Mouse (Mus musculus) splenic B cell, adult 2 months (primary cell): ENCODE measurements around the gene Trp63.

Experiments
- DNase-seq: peaks from one replicate; pipeline ENCODE4 v3.0.0-alpha.2; 2011; ENCODE audit warnings: low read depth, low spot score
- H3K27me3 ChIP-seq: 2 replicates; pipeline ENCODE4 v1.6.1; 2012; ENCODE audit warnings: mild to moderate bottlenecking, low read length, moderate library complexity, mixed read lengths; ENCODE audit not compliant: control insufficient read depth, poor library complexity, insufficient read depth, severe bottlenecking
- H3K36me3 ChIP-seq: 2 replicates; pipeline ENCODE4 v1.6.1; 2012; ENCODE audit warnings: mild to moderate bottlenecking, low read length, moderate library complexity, mixed read lengths; ENCODE audit not compliant: control insufficient read depth, poor library complexity, insufficient read depth, severe bottlenecking

Trp63 gene

GRCm38 (mm10) chr16:25877416-25877965 is 193.9 kb downstream of the Trp63 start:
- no peak for DNase-seq
- Histone ChIP-seq H3K27me3 (no peaks in the 10 kb centered on the region), H3K36me3 (no peaks in the 10 kb centered on the region)

- Histone ChIP-seq H3K36me3 (no peaks in the 10 kb centered on the region), H3K27me3 (no peaks in the 10 kb centered on the region)
- DNase-seq, result no peak
These were observed 194.6 kb downstream of the Trp63 start for GRCm38 (mm10) chr16:25878116-25878515.

- no peak for DNase-seq
- H3K27me3 ChIP-seq, result no peaks in the 10 kb centered on the region
- no peaks in the 10 kb centered on the region for H3K36me3 ChIP-seq
These were observed 215.5 kb downstream of the Trp63 start for GRCm38 (mm10) chr16:25899071-25899470.

DNA sequence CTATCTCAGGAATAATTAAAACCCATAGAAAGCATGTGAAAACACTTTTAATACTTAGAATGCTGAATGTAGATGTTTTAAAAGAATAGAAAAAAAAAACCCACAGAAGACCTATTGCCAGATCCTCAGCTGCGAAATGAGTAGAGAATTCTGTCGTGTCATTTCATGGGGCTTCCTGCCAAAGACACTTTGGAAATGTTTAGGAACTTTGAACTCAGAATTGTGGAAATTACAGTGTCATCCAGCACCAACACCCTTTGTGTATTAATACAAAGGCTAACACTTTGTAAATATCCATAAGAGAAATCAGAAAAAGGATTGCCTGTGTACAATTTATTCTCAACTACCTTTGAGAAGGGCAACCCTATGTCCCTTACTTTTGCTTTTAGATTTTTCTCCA is 216.1 kb downstream of the Trp63 start:
- no peaks in the 10 kb centered on the region for H3K27me3 ChIP-seq
- no peak for DNase-seq
- no peaks in the 10 kb centered on the region for H3K36me3 ChIP-seq

DNA sequence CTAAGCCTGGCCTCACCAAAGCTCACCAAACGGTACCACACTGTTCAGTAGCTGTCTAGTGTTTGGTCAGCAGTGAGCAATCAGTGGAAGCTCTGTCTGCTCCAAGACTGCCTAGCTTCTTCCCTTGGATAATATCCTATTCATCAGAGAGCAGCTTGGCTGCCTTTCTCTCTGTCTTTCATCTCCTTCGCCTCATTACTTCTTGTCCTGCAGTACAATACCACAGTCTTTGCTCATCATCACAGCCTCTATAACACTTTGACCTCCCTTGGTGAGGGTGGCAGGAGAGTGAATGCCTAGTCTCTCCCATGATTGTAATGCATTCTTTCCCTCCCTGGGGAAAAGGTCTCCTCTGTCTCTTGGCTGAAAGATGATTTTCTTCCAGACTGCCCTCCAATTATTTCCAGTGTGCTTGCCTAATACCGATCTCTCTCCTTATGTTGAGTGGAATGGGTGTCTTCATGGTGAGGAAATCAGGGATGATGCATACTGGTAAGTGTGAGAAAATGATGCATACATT is 216.9 kb downstream of the Trp63 start:
- no peaks in the 10 kb centered on the region for H3K36me3 ChIP-seq
- H3K27me3 ChIP-seq, result no peaks in the 10 kb centered on the region
- no peak for DNase-seq

DNA sequence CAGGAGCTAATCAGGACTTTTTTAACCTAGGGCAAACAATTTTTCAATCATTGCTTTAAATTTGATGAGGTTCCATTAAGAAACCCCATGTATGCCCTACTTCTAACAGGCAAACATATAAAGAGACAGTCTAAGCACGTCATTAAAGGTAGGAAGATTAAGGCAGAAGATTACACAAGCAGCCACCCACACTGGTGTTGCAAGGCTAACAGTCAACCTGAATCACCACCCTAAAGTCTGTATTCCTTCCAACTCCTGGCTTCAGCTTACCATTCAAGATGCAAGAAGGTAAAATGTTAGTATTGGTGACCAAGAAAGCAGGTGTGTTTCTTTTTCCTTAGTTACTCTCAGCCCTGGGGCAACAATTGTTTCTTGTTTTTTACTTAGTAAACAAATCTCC is 228.6 kb downstream of the Trp63 start:
- H3K36me3 ChIP-seq, result no peaks in the 10 kb centered on the region
- no peaks in the 10 kb centered on the region for H3K27me3 ChIP-seq
- DNase-seq, result no peak

GRCm38 (mm10) chr16:25934181-25934580 is 250.6 kb downstream of the Trp63 start:
- no peaks in the 10 kb centered on the region for H3K27me3 ChIP-seq

More at GRCm38 (mm10) chr16:25934181-25934580, 250.6 kb downstream of the Trp63 start:
- DNase-seq, result no peak
- H3K36me3 ChIP-seq, result no peaks in the 10 kb centered on the region
